Mouse (Mus musculus): Measurements from ENCODE around the gene Plch1. TPM values are rescaled to one million over a fixed set of nuclear protein-coding genes. Genes with fewer than 3 reads are reported as not detected.

Gene Plch1
- polyA plus RNA-seq (2015; fragmentation: Nextera tagmentation; extraction: Ambion mirVana): 0.07 and 0.13 TPM in 2 replicates

DNA sequence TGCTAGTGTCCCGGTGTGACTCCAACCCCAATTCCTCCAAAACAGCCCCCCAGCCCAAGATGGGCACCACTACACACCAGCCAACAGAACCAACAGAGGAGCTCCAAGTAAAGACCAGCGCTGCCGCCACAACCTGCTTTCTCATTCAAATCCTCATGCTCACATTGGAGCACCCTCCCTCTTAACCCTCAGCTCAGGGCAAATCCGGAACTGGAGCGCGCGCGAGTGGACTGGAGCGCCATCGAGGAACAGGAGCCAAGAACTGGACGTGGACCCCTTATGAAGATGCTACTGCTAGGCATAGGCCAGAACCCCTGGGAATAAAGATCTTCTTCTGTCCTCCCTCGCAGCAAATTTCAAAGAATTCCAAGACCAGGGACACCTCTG lies at the start of gene Plch1:
Gene Plch1 (minus strand): TSS at position 164 of the 387 bp plus-strand sequence.
- no peaks in the 10 kb centered on the region for H3K36me3 ChIP-seq (ENCODE audit: control insufficient read depth, insufficient read depth)
- H3K27ac ChIP-seq (ENCODE audit: low read length): no peak within 1 kb of the TSS
- no peak for ATAC-seq (ENCODE audit: low read depth)
- H3K4me3 ChIP-seq (ENCODE audit: low read depth, low read length): peak within 1 kb of the TSS; percentile 54
- WGBS (ENCODE audit: insufficient replicate concordance): 0% methylated on average over 12 of the region's 12 CpGs
- no peak within 1 kb of the TSS; the same call in 1 of the 2 replicates for H3K9ac ChIP-seq (ENCODE audit: low read depth, low read length)
- H3K9me3 ChIP-seq (replicated peaks; ENCODE audit: control insufficient read depth, low read length): no peaks in the 10 kb centered on the region
- no peaks in the 10 kb centered on the region for H3K4me1 ChIP-seq (ENCODE audit: control insufficient read depth, low read depth, low read length)
- H3K4me2 ChIP-seq (ENCODE audit: low read depth, low read length): peak within 1 kb of the TSS; percentile 80
- H3K27me3 ChIP-seq (ENCODE audit: control insufficient read depth, insufficient read depth, low read depth, low read length): peaks cover 25% of the 10 kb centered on the region

DNA sequence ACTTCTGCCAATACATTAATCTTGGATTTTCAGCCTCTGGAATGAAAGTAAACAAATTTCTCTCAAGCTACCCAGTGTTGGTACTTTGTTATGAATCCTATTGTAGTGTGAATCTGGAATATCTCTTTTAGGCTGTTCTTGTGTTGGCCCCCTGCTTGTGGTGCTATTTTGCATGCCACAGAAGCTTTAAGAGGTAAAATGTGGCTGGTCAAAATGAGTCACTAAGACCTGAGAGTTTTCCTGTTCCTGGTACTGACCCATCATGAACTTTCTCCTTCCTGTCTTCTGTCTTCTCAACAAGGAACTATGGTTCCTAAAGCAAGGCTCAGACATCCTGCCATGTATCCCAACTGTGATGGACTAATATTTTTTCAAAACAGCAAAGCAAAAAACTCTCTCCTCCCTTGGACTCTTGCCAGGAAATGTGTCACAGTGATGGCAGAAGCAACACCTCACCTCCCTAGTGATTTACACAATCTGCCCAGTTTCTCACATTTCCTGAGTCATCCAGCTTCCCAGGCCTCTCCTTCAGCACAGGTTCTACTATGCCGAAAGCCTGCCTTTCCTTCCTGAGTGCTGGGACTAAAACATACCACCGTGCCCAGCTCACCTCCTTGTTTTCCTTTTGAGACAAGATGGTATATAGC lies 42.1 kb upstream of the Plch1 start:
- H3K36me3 ChIP-seq (ENCODE audit: control insufficient read depth, insufficient read depth): no peaks in the 10 kb centered on the region
- no peaks in the 10 kb centered on the region for H3K4me1 ChIP-seq (ENCODE audit: control insufficient read depth, low read depth, low read length)
- no peak overlapping the region for H3K4me3 ChIP-seq (ENCODE audit: low read depth, low read length)
- no peak for ATAC-seq (ENCODE audit: low read depth)
- no peak overlapping the region for H3K27ac ChIP-seq (ENCODE audit: low read length)
- no peak overlapping the region for H3K4me2 ChIP-seq (ENCODE audit: low read depth, low read length)
- H3K27me3 ChIP-seq (ENCODE audit: control insufficient read depth, insufficient read depth, low read depth, low read length): no peaks in the 10 kb centered on the region
- 62% methylated on average over 2 of the region's 2 CpGs for WGBS (ENCODE audit: insufficient replicate concordance)
- H3K9me3 ChIP-seq (replicated peaks; ENCODE audit: control insufficient read depth, low read length): no peaks in the 10 kb centered on the region
- H3K9ac ChIP-seq (ENCODE audit: low read depth, low read length): no peak overlapping the region

- Histone ChIP-seq H3K4me2 (ENCODE audit: low read depth, low read length) (no peak overlapping the region), H3K36me3 (ENCODE audit: control insufficient read depth, insufficient read depth) (no peaks in the 10 kb centered on the region), H3K27ac (ENCODE audit: low read length) (no peak overlapping the region), H3K27me3 (ENCODE audit: control insufficient read depth, insufficient read depth, low read depth, low read length) (no peaks in the 10 kb centered on the region), H3K4me3 (ENCODE audit: low read depth, low read length) (no peak overlapping the region), H3K4me1 (ENCODE audit: control insufficient read depth, low read depth, low read length) (no peaks in the 10 kb centered on the region), H3K9ac (ENCODE audit: low read depth, low read length) (no peak overlapping the region), H3K9me3 (replicated peaks; ENCODE audit: control insufficient read depth, low read length) (no peaks in the 10 kb centered on the region)
- no peak for ATAC-seq (ENCODE audit: low read depth)
- WGBS (ENCODE audit: insufficient replicate concordance): 73% methylated on average over 2 of the region's 2 CpGs
Observed at GRCm38 (mm10) chr3:63938928-63939327, 39.7 kb upstream of the Plch1 start.

- peak within 1 kb of the TSS; percentile 75 for H3K4me2 ChIP-seq (ENCODE audit: low read depth, low read length)
- H3K9me3 ChIP-seq (replicated peaks; ENCODE audit: control insufficient read depth, low read length): no peaks in the 10 kb centered on the region
- H3K36me3 ChIP-seq (ENCODE audit: control insufficient read depth, insufficient read depth): no peaks in the 10 kb centered on the region
- ATAC-seq (ENCODE audit: low read depth): peak; percentile 89
- H3K4me1 ChIP-seq (ENCODE audit: control insufficient read depth, low read depth, low read length): no peaks in the 10 kb centered on the region
- 5% methylated on average over 48 of the region's 48 CpGs for WGBS (ENCODE audit: insufficient replicate concordance)
- H3K4me3 ChIP-seq (ENCODE audit: low read depth, low read length): peak within 1 kb of the TSS; percentile 71
- no peaks in the 10 kb centered on the region for H3K27me3 ChIP-seq (ENCODE audit: control insufficient read depth, insufficient read depth, low read depth, low read length)
- peak within 1 kb of the TSS; percentile 41; the same call in 1 of the 2 replicates for H3K27ac ChIP-seq (ENCODE audit: low read length)
- peak within 1 kb of the TSS; percentile 73 for H3K9ac ChIP-seq (ENCODE audit: low read depth, low read length)
Observed at GRCm38 (mm10) chr3:63928878-63929859, 29.9 kb upstream of the Plch1 start, which contains the start of gene E130311K13Rik. Gene E130311K13Rik, minus strand, starts transcription at chr3:63929472.

- no peak overlapping the region for H3K9ac ChIP-seq (ENCODE audit: low read depth, low read length)
- H3K27ac ChIP-seq (ENCODE audit: low read length): no peak overlapping the region
- ATAC-seq (ENCODE audit: low read depth): no peak
- no peaks in the 10 kb centered on the region for H3K9me3 ChIP-seq (replicated peaks; ENCODE audit: control insufficient read depth, low read length)
- H3K27me3 ChIP-seq (ENCODE audit: control insufficient read depth, insufficient read depth, low read depth, low read length): no peaks in the 10 kb centered on the region
- no peaks in the 10 kb centered on the region for H3K4me1 ChIP-seq (ENCODE audit: control insufficient read depth, low read depth, low read length)
- no peaks in the 10 kb centered on the region for H3K36me3 ChIP-seq (ENCODE audit: control insufficient read depth, insufficient read depth)
- WGBS (ENCODE audit: insufficient replicate concordance): 53% methylated on average over 3 of the region's 3 CpGs
- no peak overlapping the region for H3K4me3 ChIP-seq (ENCODE audit: low read depth, low read length)
- no peak overlapping the region for H3K4me2 ChIP-seq (ENCODE audit: low read depth, low read length)
Observed at GRCm38 (mm10) chr3:63919634-63920033, 20.4 kb upstream of the Plch1 start.

GRCm38 (mm10) chr3:63910301-63910700 lies 11.0 kb upstream of the Plch1 start:
- ATAC-seq (ENCODE audit: low read depth): no peak
- no peak overlapping the region for H3K27ac ChIP-seq (ENCODE audit: low read length)

GRCm38 (mm10) chr3:63905241-63905640 lies 6.0 kb upstream of the Plch1 start:
- Histone ChIP-seq H3K4me1 (ENCODE audit: control insufficient read depth, low read depth, low read length) (no peaks in the 10 kb centered on the region), H3K36me3 (ENCODE audit: control insufficient read depth, insufficient read depth) (no peaks in the 10 kb centered on the region), H3K27ac (ENCODE audit: low read length) (no peak overlapping the region), H3K9ac (ENCODE audit: low read depth, low read length) (no peak overlapping the region), H3K4me2 (ENCODE audit: low read depth, low read length) (peak overlapping the region; percentile 52), H3K27me3 (ENCODE audit: control insufficient read depth, insufficient read depth, low read depth, low read length) (peaks cover 2% of the 10 kb centered on the region; the same call in 1 of the 2 replicates), H3K4me3 (ENCODE audit: low read depth, low read length) (peak overlapping the region; percentile 31), H3K9me3 (replicated peaks; ENCODE audit: control insufficient read depth, low read length) (no peaks in the 10 kb centered on the region)
- ATAC-seq (ENCODE audit: low read depth): no peak
- WGBS (ENCODE audit: insufficient replicate concordance): 3% methylated on average over 18 of the region's 18 CpGs

More at GRCm38 (mm10) chr3:63910301-63910700, 11.0 kb upstream of the Plch1 start:
- Histone ChIP-seq H3K27me3 (ENCODE audit: control insufficient read depth, insufficient read depth, low read depth, low read length) (no peaks in the 10 kb centered on the region), H3K4me2 (ENCODE audit: low read depth, low read length) (no peak overlapping the region), H3K9me3 (replicated peaks; ENCODE audit: control insufficient read depth, low read length) (no peaks in the 10 kb centered on the region), H3K4me3 (ENCODE audit: low read depth, low read length) (no peak overlapping the region), H3K36me3 (ENCODE audit: control insufficient read depth, insufficient read depth) (no peaks in the 10 kb centered on the region), H3K9ac (ENCODE audit: low read depth, low read length) (no peak overlapping the region), H3K4me1 (ENCODE audit: control insufficient read depth, low read depth, low read length) (no peaks in the 10 kb centered on the region)
- WGBS (ENCODE audit: insufficient replicate concordance): 58% methylated on average over 4 of the region's 4 CpGs

GRCm38 (mm10) chr3:63904157-63904556 lies 4.9 kb upstream of the Plch1 start:
- H3K9me3 ChIP-seq (replicated peaks; ENCODE audit: control insufficient read depth, low read length): no peaks in the 10 kb centered on the region

More at GRCm38 (mm10) chr3:63904157-63904556, 4.9 kb upstream of the Plch1 start:
- Histone ChIP-seq H3K9ac (ENCODE audit: low read depth, low read length) (no peak overlapping the region), H3K27ac (ENCODE audit: low read length) (no peak overlapping the region), H3K27me3 (ENCODE audit: control insufficient read depth, insufficient read depth, low read depth, low read length) (peaks cover 13% of the 10 kb centered on the region), H3K4me3 (ENCODE audit: low read depth, low read length) (no peak overlapping the region), H3K4me1 (ENCODE audit: control insufficient read depth, low read depth, low read length) (no peaks in the 10 kb centered on the region), H3K4me2 (ENCODE audit: low read depth, low read length) (no peak overlapping the region), H3K36me3 (ENCODE audit: control insufficient read depth, insufficient read depth) (no peaks in the 10 kb centered on the region)
- WGBS (ENCODE audit: insufficient replicate concordance): 40% methylated on average over 2 of the region's 2 CpGs
- no peak for ATAC-seq (ENCODE audit: low read depth)
